Mouse (Mus musculus) heart, adult 2 months (tissue): ENCODE measurements at regions not wholly inside any gene's neighbourhood (a gene's known extent, or its start where the extent isn't known, plus 50 kb on each side); places are given as distances from the start of the nearest gene placed in this dataset.

Source experiments
- DNase-seq, 2 experiments: peaks; one replicate each; pipeline ENCODE4 v3.0.0; 2021
- H3K27ac ChIP-seq: fragments of 200-600 bp; 2 replicates; pipeline ENCODE4 v1.8.1; 2022
- H3K27me3 ChIP-seq: fragments of 200-500 bp; 2 replicates; pipeline ENCODE4 v1.6.1; 2012; ENCODE audit warnings: mild to moderate bottlenecking, low read length, inconsistent platforms, mixed read lengths; ENCODE audit not compliant: control insufficient read depth, insufficient read depth
- H3K36me3 ChIP-seq: fragments of 200-500 bp; 2 replicates; pipeline ENCODE4 v1.6.1; 2012; ENCODE audit warnings: low read length, inconsistent platforms; ENCODE audit not compliant: control insufficient read depth, insufficient read depth
- H3K4me1 ChIP-seq: fragments of 200-500 bp; 2 replicates; pipeline ENCODE4 v1.6.1; 2011; ENCODE audit warnings: low read length; ENCODE audit not compliant: control insufficient read depth, insufficient read depth
- H3K4me3 ChIP-seq: fragments of 200-600 bp; 2 replicates; pipeline ENCODE4 v1.8.1; 2022
- H3K79me2 ChIP-seq: fragments of 200-500 bp; replicated peaks from 2 replicates; pipeline ENCODE4 v1.6.1; 2012; ENCODE audit warnings: mild to moderate bottlenecking, inconsistent platforms, low read length, moderate library complexity, mixed read lengths; ENCODE audit not compliant: control insufficient read depth, insufficient read depth
- H3K9ac ChIP-seq: fragments of 200-500 bp; 2 replicates; pipeline ENCODE4 v1.6.1; 2012; ENCODE audit warnings: low read depth, mild to moderate bottlenecking, control low read depth, inconsistent platforms, low read length, mixed read lengths
- CTCF ChIP-seq: fragments of 200-600 bp; IDR thresholded peaks from 2 replicates; pipeline ENCODE4 v1.8.1; 2022; ENCODE audit warnings: antibody characterized with exemption, mild to moderate bottlenecking, moderate library complexity
- EP300 ChIP-seq: fragments of 200-500 bp; IDR thresholded peaks from 2 replicates; pipeline ENCODE4 v1.6.1; 2011; ENCODE audit warnings: low read depth, low read length, control low read depth; ENCODE audit not compliant: insufficient read depth
- POLR2A ChIP-seq: fragments of 200-500 bp; IDR thresholded peaks from 2 replicates; pipeline ENCODE4 v1.6.1; 2011; ENCODE audit warnings: mild to moderate bottlenecking, low read depth, low read length, control low read depth; ENCODE audit not compliant: insufficient read depth
- WGBS: fragments of 180-500 bp; shearing (Covaris S2); methylation state at CpG from one replicate; pipeline ENCODE4 v1.1.7; 2018; 5-methylcytosine and 5-hydroxymethylcytosine counted together
- intact Hi-C: fragments of 180-260 bp; cut with DNase I; formaldehyde crosslinking; loops from one replicate; pipeline ENCODE4 v1.15.1; 2025

GRCm38 (mm10) chr14:99435512-99435911, 137.0 kb downstream of the Klf5 start:
- intact Hi-C loops = no loop called here
- no peaks in the 10 kb centered on the region for H3K27me3 ChIP-seq
- no peak for TF ChIP-seq EP300
- TF ChIP-seq CTCF = no peak
- no peak for TF ChIP-seq POLR2A
- no peak overlapping the region for H3K27ac ChIP-seq
- H3K79me2 ChIP-seq = no peaks in the 10 kb centered on the region
- no peaks in the 10 kb centered on the region for H3K36me3 ChIP-seq
- WGBS = 80% methylated on average over 3 of the region's 3 CpGs
- no peak overlapping the region for H3K9ac ChIP-seq
- H3K4me3 ChIP-seq = no peak overlapping the region
- H3K4me1 ChIP-seq = no peaks in the 10 kb centered on the region
- no peak for DNase-seq

- Histone ChIP-seq H3K9ac (no peak overlapping the region), H3K4me1 (no peaks in the 10 kb centered on the region), H3K27ac (no peak overlapping the region), H3K79me2 (no peaks in the 10 kb centered on the region), H3K4me3 (no peak overlapping the region), H3K36me3 (no peaks in the 10 kb centered on the region), H3K27me3 (no peaks in the 10 kb centered on the region)
- TF ChIP-seq EP300 (no peak), POLR2A (no peak), CTCF (no peak)
- intact Hi-C loops = no loop called here
- 73% methylated on average over 1 of the region's 1 CpGs for WGBS
- DNase-seq = no peak
Observed at GRCm38 (mm10) chr14:99436051-99436450, 137.6 kb downstream of the Klf5 start.

- no peak for TF ChIP-seq EP300
- TF ChIP-seq POLR2A = no peak
- no peak for TF ChIP-seq CTCF
- Histone ChIP-seq H3K27ac (no peak overlapping the region), H3K9ac (no peak overlapping the region), H3K4me3 (no peak overlapping the region), H3K36me3 (no peaks in the 10 kb centered on the region), H3K4me1 (no peaks in the 10 kb centered on the region), H3K27me3 (no peaks in the 10 kb centered on the region), H3K79me2 (no peaks in the 10 kb centered on the region)
- no peak for DNase-seq
- 58% methylated on average over 5 of the region's 5 CpGs for WGBS
- intact Hi-C loops = no loop called here
Observed at GRCm38 (mm10) chr14:99449112-99449511, 150.6 kb downstream of the Klf5 start.

GRCm38 (mm10) chr14:99449870-99450269, 151.4 kb downstream of the Klf5 start:
- H3K27ac ChIP-seq = no peak overlapping the region
- no peaks in the 10 kb centered on the region for H3K79me2 ChIP-seq
- DNase-seq = no peak
- no peaks in the 10 kb centered on the region for H3K36me3 ChIP-seq
- no peaks in the 10 kb centered on the region for H3K4me1 ChIP-seq
- H3K4me3 ChIP-seq = no peak overlapping the region
- H3K9ac ChIP-seq = no peak overlapping the region
- H3K27me3 ChIP-seq = no peaks in the 10 kb centered on the region
- TF ChIP-seq CTCF (no peak), EP300 (no peak), POLR2A (no peak)
- WGBS = 84% methylated on average over 5 of the region's 5 CpGs
- intact Hi-C loops = no loop called here

GRCm38 (mm10) chr14:99451110-99451795, 152.8 kb downstream of the Klf5 start:
- Histone ChIP-seq H3K4me1 (no peaks in the 10 kb centered on the region), H3K36me3 (no peaks in the 10 kb centered on the region), H3K79me2 (no peaks in the 10 kb centered on the region), H3K4me3 (no peak overlapping the region), H3K9ac (no peak overlapping the region), H3K27me3 (no peaks in the 10 kb centered on the region), H3K27ac (no peak overlapping the region)
- TF ChIP-seq POLR2A = no peak
- no peak for TF ChIP-seq EP300
- TF ChIP-seq CTCF = no peak
- WGBS = 84% methylated on average over 11 of the region's 11 CpGs
- intact Hi-C loops = no loop called here
- no peak for DNase-seq

- no peak overlapping the region for H3K27ac ChIP-seq
- 82% methylated on average over 12 of the region's 12 CpGs for whole genome bisulfite sequencing
- TF ChIP-seq EP300 (no peak), POLR2A (no peak), CTCF (no peak)
- H3K79me2 ChIP-seq = no peaks in the 10 kb centered on the region
- H3K4me1 ChIP-seq = no peaks in the 10 kb centered on the region
- H3K9ac ChIP-seq = no peak overlapping the region
- no peaks in the 10 kb centered on the region for H3K27me3 ChIP-seq
- no peak overlapping the region for H3K4me3 ChIP-seq
- no peaks in the 10 kb centered on the region for H3K36me3 ChIP-seq
- intact Hi-C loops = no loop called here
- DNase-seq = no peak
Observed at GRCm38 (mm10) chr14:99453916-99454315, 155.4 kb downstream of the Klf5 start.
